Mouse (Mus musculus): ENCODE data around the gene St14.

GRCm38 (mm10) chr9:31082054-31082666 lies 49.5 kb downstream of the St14 start:
- peak; percentile 89 for TF ChIP-seq CTCF (IDR thresholded peaks at IDR 0.05; ENCODE audit: low read depth)
- no peak for TF ChIP-seq EP300 (IDR thresholded peaks at IDR 0.05; ENCODE audit: low read depth)

All from liver, postnatal 0 days (tissue).